Mouse (Mus musculus) cerebellum, adult 8-10 months (tissue): Measurements from ENCODE around the gene Kcne3.
A peak's percentile ranks its signal among the peaks of the same experiment; 100 is the strongest.

Experiments used
- DNase-seq: peaks from one replicate; pipeline ENCODE4 v3.0.0; 2022

Kcne3 gene

GRCm38 (mm10) chr7:100182388-100182787 lies 6.1 kb downstream of the Kcne3 start:
- DNase-seq = no peak

- peak; percentile 43 for DNase-seq
Observed at GRCm38 (mm10) chr7:100187601-100188000, 11.3 kb downstream of the Kcne3 start.

- no peak for DNase-seq
Observed at GRCm38 (mm10) chr7:100190167-100190566, 13.9 kb downstream of the Kcne3 start.

- peak; percentile 62 for DNase-seq
Observed at GRCm38 (mm10) chr7:100190778-100191177, 14.5 kb downstream of the Kcne3 start.

GRCm38 (mm10) chr7:100201191-100201590 lies 24.9 kb downstream of the Kcne3 start:
- DNase-seq = no peak

GRCm38 (mm10) chr7:100203616-100204015 lies 27.3 kb downstream of the Kcne3 start:
- DNase-seq = no peak

- DNase-seq = no peak
Observed at GRCm38 (mm10) chr7:100204871-100205270, 28.6 kb downstream of the Kcne3 start.

GRCm38 (mm10) chr7:100206144-100206543 lies 29.8 kb downstream of the Kcne3 start:
- no peak for DNase-seq

- DNase-seq = no peak
Observed at GRCm38 (mm10) chr7:100207886-100208285, 31.6 kb downstream of the Kcne3 start.

- no peak for DNase-seq
Observed at GRCm38 (mm10) chr7:100214310-100214709, 38.0 kb downstream of the Kcne3 start.

- peak; percentile 73 for DNase-seq
Observed at GRCm38 (mm10) chr7:100215116-100215732, 38.9 kb downstream of the Kcne3 start.

- DNase-seq = no peak
Observed at GRCm38 (mm10) chr7:100215976-100216375, 39.7 kb downstream of the Kcne3 start.

GRCm38 (mm10) chr7:100216601-100217565 lies 40.6 kb downstream of the Kcne3 start:
- no peak for DNase-seq

- peak; percentile 98 for DNase-seq
Observed at GRCm38 (mm10) chr7:100227158-100227875, 51.0 kb downstream of the Kcne3 start, which contains the start of gene Pgm2l1. Pgm2l1 (plus strand) TSS chr7:100227394.

GRCm38 (mm10) chr7:100227896-100228525 lies 51.7 kb downstream of the Kcne3 start:
- peak; percentile 52 for DNase-seq

- DNase-seq = no peak
Observed at GRCm38 (mm10) chr7:100228957-100229356, 52.7 kb downstream of the Kcne3 start.

- no peak for DNase-seq
Observed at GRCm38 (mm10) chr7:100230646-100231045, 54.3 kb downstream of the Kcne3 start.

GRCm38 (mm10) chr7:100231661-100232060 lies 55.4 kb downstream of the Kcne3 start:
- DNase-seq = no peak

- no peak for DNase-seq
Observed at GRCm38 (mm10) chr7:100233681-100234080, 57.4 kb downstream of the Kcne3 start.
